In genomic region chr14:99304997-99305792, GRCm38 (mm10) we compare ENCODE assay signal across 27 mouse cellular contexts. TPM values are rescaled to one million over a fixed set of nuclear protein-coding genes. Genes with fewer than 3 reads are reported as not detected.
A peak's percentile ranks its signal among the peaks of the same experiment; 100 is the strongest.
DNase-seq lines count a peak whose midpoint lies in the region; ATAC-seq lines count a peak whose summit lies in the region.
"Had no signal": no experiment of that assay in that cellular context is flagged by ENCODE, and none has a peak within 500 bp of the region (broad histone marks: within the 10 kb centered on the region; RNA-seq: fewer than 3 reads in every experiment).

No protein-coding gene starts in this region.

- WGBS in lung, embryonic 15.5 days: 67% methylated on average over 12 of the region's 12 CpGs
- 75% methylated on average over 12 of the region's 12 CpGs for WGBS in embryonic facial prominence, embryonic 14.5 days
- 64% methylated on average over 12 of the region's 12 CpGs for WGBS in intestine, embryonic 16.5 days
- 61% methylated on average over 12 of the region's 12 CpGs for WGBS in stomach, embryonic 16.5 days

- no peak for ATAC-seq in lung, embryonic 15.5 days (ENCODE audit: borderline replicate concordance, extremely low read depth, low FRiP score, low TSS enrichment)
- peak; percentile 75; the same call in 1 of the 2 replicates for ATAC-seq in embryonic facial prominence, embryonic 14.5 days (ENCODE audit: low read depth)
- ATAC-seq in intestine, embryonic 16.5 days: peak; percentile 85
- peak; percentile 38; the same call in 1 of the 2 replicates for ATAC-seq in stomach, embryonic 16.5 days (ENCODE audit: insufficient read depth, low FRiP score)
- no peak for ATAC-seq in megakaryocyte, adult 5-6 weeks (ENCODE audit: poor library complexity, severe bottlenecking)
- ATAC-seq: forebrain, embryonic 16.5 days; hindbrain, postnatal 0 days; liver, embryonic 12.5 days; liver, postnatal 0 days; midbrain, embryonic 13.5 days had no signal

- DNase-seq in lung, postnatal 14 days: no peak
- peak; percentile 60 for DNase-seq in embryonic facial prominence, embryonic 14.5 days (ENCODE audit: low spot score)
- no peak for DNase-seq in kidney, postnatal 14 days
- DNase-seq: adrenal gland, adult 8-10 months; B cell, adult 2 months; cerebellum, adult 8-10 months; cerebellum, postnatal 25 days; gastrocnemius, adult 2 months; kidney, adult 18-20 months; kidney, postnatal 36 days; left cerebral cortex, postnatal 4 days; liver, postnatal 0 days; thymus, adult 2 months; thymus, postnatal 4 days had no signal

- H3K9ac ChIP-seq in lung, embryonic 15.5 days: no peak overlapping the region
- H3K9ac ChIP-seq in embryonic facial prominence, embryonic 14.5 days (ENCODE audit: low read depth, low read length): no peak overlapping the region
- 0 out of 2 replicates have a peak overlapping the region, but pooled peaks have one; percentile 12 for H3K9ac ChIP-seq in intestine, embryonic 16.5 days (ENCODE audit: low read depth, low read length)
- H3K9ac ChIP-seq in stomach, embryonic 16.5 days (ENCODE audit: low read length): peak overlapping the region; percentile 57; the same call in 1 of the 2 replicates
- H3K9ac ChIP-seq: embryonic facial prominence, embryonic 13.5 days; heart, embryonic 15.5 days; kidney, embryonic 15.5 days; liver, embryonic 12.5 days; liver, postnatal 0 days; midbrain, embryonic 13.5 days had no signal

- no peaks in the 10 kb centered on the region for H3K36me3 ChIP-seq in lung, embryonic 15.5 days
- peaks cover 10% of the 10 kb centered on the region; the same call in 1 of the 2 replicates for H3K36me3 ChIP-seq in embryonic facial prominence, embryonic 14.5 days (ENCODE audit: control insufficient read depth, insufficient read depth, low read length)
- H3K36me3 ChIP-seq in intestine, embryonic 16.5 days (ENCODE audit: control insufficient read depth, insufficient read depth, low read length): no peaks in the 10 kb centered on the region; the same call in 1 of the 2 replicates
- no peaks in the 10 kb centered on the region for H3K36me3 ChIP-seq in stomach, embryonic 16.5 days (ENCODE audit: control insufficient read depth, insufficient read depth, low read length)
- H3K36me3 ChIP-seq: G1E; heart, embryonic 15.5 days; kidney, embryonic 15.5 days; liver, embryonic 12.5 days; midbrain, embryonic 13.5 days had no signal

- H3K9me3 ChIP-seq in lung, embryonic 15.5 days: no peaks in the 10 kb centered on the region
- H3K9me3 ChIP-seq in embryonic facial prominence, embryonic 14.5 days (ENCODE audit: control insufficient read depth, low read length): no peaks in the 10 kb centered on the region
- no peaks in the 10 kb centered on the region for H3K9me3 ChIP-seq in intestine, embryonic 16.5 days (ENCODE audit: control insufficient read depth, low read length)
- H3K9me3 ChIP-seq in stomach, embryonic 16.5 days (replicated peaks; ENCODE audit: control insufficient read depth, low read length): no peaks in the 10 kb centered on the region
- H3K9me3 ChIP-seq: embryonic facial prominence, embryonic 13.5 days; heart, embryonic 15.5 days; kidney, embryonic 15.5 days; liver, embryonic 12.5 days; midbrain, embryonic 13.5 days had no signal

- peak overlapping the region; percentile 4; the same call in 1 of the 2 replicates for H3K27ac ChIP-seq in lung, embryonic 15.5 days
- H3K27ac ChIP-seq in embryonic facial prominence, embryonic 14.5 days (replicated peaks; ENCODE audit: low read depth, low read length): no peak overlapping the region
- H3K27ac ChIP-seq in intestine, embryonic 16.5 days (ENCODE audit: low read length): peak overlapping the region; percentile 58
- H3K27ac ChIP-seq in stomach, embryonic 16.5 days (ENCODE audit: low read length): peak overlapping the region; percentile 64
- H3K27ac ChIP-seq: embryonic facial prominence, embryonic 13.5 days; gastrocnemius, adult 2 months; heart, embryonic 15.5 days; hindbrain, postnatal 0 days; kidney, embryonic 15.5 days; liver, embryonic 12.5 days; midbrain, embryonic 13.5 days had no signal

- no peak overlapping the region for H3K4me3 ChIP-seq in lung, embryonic 15.5 days
- no peak overlapping the region for H3K4me3 ChIP-seq in embryonic facial prominence, embryonic 14.5 days (ENCODE audit: low read depth, low read length)
- 0 out of 2 replicates have a peak overlapping the region, but pooled peaks have one; percentile 18 for H3K4me3 ChIP-seq in intestine, embryonic 16.5 days (ENCODE audit: low read length)
- peak overlapping the region; percentile 13 for H3K4me3 ChIP-seq in stomach, embryonic 16.5 days (replicated peaks; ENCODE audit: low read length)
- H3K4me3 ChIP-seq: embryonic facial prominence, embryonic 13.5 days; erythroblast, embryonic 14.5 days; gastrocnemius, adult 2 months; heart, embryonic 15.5 days; kidney, embryonic 15.5 days; liver, embryonic 12.5 days; midbrain, embryonic 13.5 days had no signal

- H3K27me3 ChIP-seq in lung, embryonic 15.5 days: peaks cover 10% of the 10 kb centered on the region; the same call in 1 of the 2 replicates
- no peaks in the 10 kb centered on the region for H3K27me3 ChIP-seq in embryonic facial prominence, embryonic 14.5 days (replicated peaks; ENCODE audit: control insufficient read depth, insufficient read depth, low read length)
- no peaks in the 10 kb centered on the region for H3K27me3 ChIP-seq in intestine, embryonic 16.5 days (replicated peaks; ENCODE audit: control insufficient read depth, insufficient read depth, low read length)
- H3K27me3 ChIP-seq in stomach, embryonic 16.5 days (ENCODE audit: control insufficient read depth, insufficient read depth, low read length): no peaks in the 10 kb centered on the region

- H3K4me1 ChIP-seq in lung, embryonic 15.5 days: peaks cover 7% of the 10 kb centered on the region; the same call in 1 of the 2 replicates
- H3K4me1 ChIP-seq in embryonic facial prominence, embryonic 14.5 days (ENCODE audit: control insufficient read depth, insufficient read depth, low read length): no peaks in the 10 kb centered on the region
- H3K4me1 ChIP-seq in intestine, embryonic 16.5 days (ENCODE audit: control insufficient read depth, insufficient read depth, low read length): 0 out of 2 replicates have a peak, but pooled peaks cover 10% of the 10 kb centered on the region
- no peaks in the 10 kb centered on the region for H3K4me1 ChIP-seq in stomach, embryonic 16.5 days (ENCODE audit: control insufficient read depth, insufficient read depth, low read length)
- H3K4me1 ChIP-seq: embryonic facial prominence, embryonic 13.5 days; kidney, embryonic 15.5 days had no signal

- no peak overlapping the region for H3K4me2 ChIP-seq in lung, embryonic 15.5 days
- H3K4me2 ChIP-seq in embryonic facial prominence, embryonic 14.5 days (ENCODE audit: low read depth, low read length): no peak overlapping the region
- peak overlapping the region; percentile 37 for H3K4me2 ChIP-seq in intestine, embryonic 16.5 days (ENCODE audit: low read depth, low read length)
- H3K4me2 ChIP-seq in stomach, embryonic 16.5 days (ENCODE audit: low read depth, low read length): peak overlapping the region; percentile 77
- H3K4me2 ChIP-seq: embryonic facial prominence, embryonic 13.5 days; heart, embryonic 15.5 days; kidney, embryonic 15.5 days; liver, embryonic 12.5 days; midbrain, embryonic 13.5 days had no signal

RNA-seq across cellular contexts. Expression of gene Klf5, which starts 6.7 kb away (rescaled TPM):
- polyA plus RNA-seq in lung, embryonic 15.5 days (2015; fragmentation: Nextera tagmentation; extraction: Ambion mirVana): 24.6 and 25.5 TPM in 2 replicates
- 33.4 and 37.2 TPM in 2 replicates for polyA plus RNA-seq in embryonic facial prominence, embryonic 14.5 days (2014; fragmentation: Nextera tagmentation; extraction: Ambion mirVana)
- 75.3 and 80.9 TPM in 2 replicates for polyA plus RNA-seq in intestine, embryonic 16.5 days (2015; fragmentation: Nextera tagmentation; extraction: Ambion mirVana)
- polyA plus RNA-seq in stomach, embryonic 16.5 days (2015; fragmentation: Nextera tagmentation; extraction: Ambion mirVana): 81.0 and 91.9 TPM in 2 replicates
- total RNA-seq in megakaryocyte, adult 5-6 weeks (2015): 10.6 and 10.7 TPM in 2 replicates
- 3.5 and 5.6 TPM in 2 replicates for total RNA-seq in megakaryocyte, adult 5-6 weeks (2017)
- polyA plus RNA-seq: G1E had no signal

Comparison
In these comparisons a context has a peak if more than half of its experiments do, and no peak if none do; other contexts are left out.
1. ATAC-seq: peak in embryonic facial prominence, embryonic 14.5 days (single experiment), intestine, embryonic 16.5 days (single experiment) and stomach, embryonic 16.5 days (single experiment); none in lung, embryonic 15.5 days (single experiment) and megakaryocyte, adult 5-6 weeks (single experiment).
2. H3K4me2 ChIP-seq: peak in intestine, embryonic 16.5 days (single experiment) and stomach, embryonic 16.5 days (single experiment); none in lung, embryonic 15.5 days (single experiment) and embryonic facial prominence, embryonic 14.5 days (single experiment).
3. H3K4me3 ChIP-seq: peak in intestine, embryonic 16.5 days (single experiment) and stomach, embryonic 16.5 days (single experiment); none in lung, embryonic 15.5 days (single experiment) and embryonic facial prominence, embryonic 14.5 days (single experiment).
4. H3K9ac ChIP-seq: peak in intestine, embryonic 16.5 days (single experiment) and stomach, embryonic 16.5 days (single experiment); none in lung, embryonic 15.5 days (single experiment) and embryonic facial prominence, embryonic 14.5 days (single experiment).